Mouse (Mus musculus) naive thymus-derived CD4-positive, alpha-beta T cell, adult 5 months (primary cell): Measurements from ENCODE around the gene Pigx. TPM values are rescaled to one million over a fixed set of nuclear protein-coding genes. Genes with fewer than 3 reads are reported as not detected.

Experiments
- polyA plus RNA-seq: library from polyadenylated mRNA; unstranded; fragments of 100-300 nt; shearing (Covaris generic); gene quantifications from one replicate; pipeline ENCODE4 v1.2.1, GENCODE M21; 2017

The Pigx gene
- 71.9 TPM for polyA plus RNA-seq

GRCm38 (mm10) chr16:32099638-32100150, at the start of gene Pigx, which contains the start of gene Cep19:
Gene Pigx, minus strand, starts transcription at chr16:32099740.
Gene Cep19, plus strand, starts transcription at chr16:32099800.

GRCm38 (mm10) chr16:32078991-32079511, 20.5 kb downstream of the Pigx start, which contains the start of gene Pak2:
Gene Pak2, minus strand, starts transcription at chr16:32079342.

Other genes starting within 250 kb of the Pigx start
- not detected for gene Meltf, start 220.9 kb downstream of the Pigx start, polyA plus RNA-seq
- 0.30 TPM for gene Pigz, start 165.9 kb downstream of the Pigx start, polyA plus RNA-seq
- 24.7 TPM for gene 0610012G03Rik, start 151.2 kb downstream of the Pigx start, polyA plus RNA-seq
- 15.4 TPM for gene Ncbp2, start 151.2 kb downstream of the Pigx start, polyA plus RNA-seq
- gene Senp5, start 96.5 kb downstream of the Pigx start, polyA plus RNA-seq: 23.2 TPM
- gene Pak2, start 20.4 kb downstream of the Pigx start, polyA plus RNA-seq: 154 TPM
- 3.3 TPM for gene Cep19, start 60 bp upstream of the Pigx start, polyA plus RNA-seq
- 43.1 TPM for gene Nrros, start 65.9 kb upstream of the Pigx start, polyA plus RNA-seq
- gene Bex6, start 80.1 kb upstream of the Pigx start, polyA plus RNA-seq: not detected
- gene Fbxo45, start 147.4 kb upstream of the Pigx start, polyA plus RNA-seq: 11.6 TPM
- 10.5 TPM for gene Wdr53, start 147.5 kb upstream of the Pigx start, polyA plus RNA-seq
- gene Smco1, start 171.7 kb upstream of the Pigx start, polyA plus RNA-seq: not detected
- 23.1 TPM for gene Rnf168, start 177.7 kb upstream of the Pigx start, polyA plus RNA-seq
- gene Ubxn7, start 232.5 kb upstream of the Pigx start, polyA plus RNA-seq: 56.0 TPM